Mouse (Mus musculus) G1E (cell line): Measurements from ENCODE around the gene Sbf2. TPM values are rescaled to one million over a fixed set of nuclear protein-coding genes. Genes with fewer than 3 reads are reported as not detected.
A peak's percentile ranks its signal among the peaks of the same experiment; 100 is the strongest.

ENCODE experiments used
- ATAC-seq: 2 replicates; pipeline ENCODE4 v1.8.0; 2016; ENCODE audit warnings: mild to moderate bottlenecking; ENCODE audit not compliant: insufficient number of reproducible peaks, poor library complexity, low FRiP score, severe bottlenecking; ENCODE audit errors: extremely low read depth
- DNase-seq: peaks from one replicate; pipeline ENCODE4 v3.0.0; 2012; ENCODE audit warnings: low spot score
- H3K27me3 ChIP-seq: 2 replicates; pipeline ENCODE4 v1.6.1; 2012; ENCODE audit warnings: mild to moderate bottlenecking, low read length, inconsistent platforms; ENCODE audit not compliant: insufficient read depth
- H3K36me3 ChIP-seq: replicated peaks from 2 replicates; pipeline ENCODE3; 2012; ENCODE audit warnings: mild to moderate bottlenecking, inconsistent platforms
- H3K4me1 ChIP-seq: 2 replicates; pipeline ENCODE4 v1.6.1; 2012; ENCODE audit warnings: low read depth, low read length, inconsistent platforms, mixed read lengths; ENCODE audit not compliant: insufficient read depth
- H3K4me3 ChIP-seq: 2 replicates; pipeline ENCODE4 v1.5.1; 2012; ENCODE audit warnings: low read depth, mild to moderate bottlenecking, inconsistent platforms, low read length, moderate library complexity, mixed read lengths
- H3K9me3 ChIP-seq: replicated peaks from 2 replicates; pipeline ENCODE4 v1.6.1; 2012; ENCODE audit warnings: inconsistent platforms
- CTCF ChIP-seq: IDR thresholded peaks from 2 replicates; pipeline ENCODE4 v1.5.1; 2012; ENCODE audit warnings: low read depth, low read length, inconsistent platforms, mixed read lengths
- GATA1 ChIP-seq: IDR thresholded peaks from 2 replicates; pipeline ENCODE4 v1.6.1; 2012; ENCODE audit warnings: borderline replicate concordance, low read length, inconsistent platforms, mixed read lengths
- GATA2 ChIP-seq: IDR thresholded peaks from 2 replicates; pipeline ENCODE4 v1.6.1; 2012; ENCODE audit warnings: low read depth, low read length, inconsistent platforms, borderline replicate concordance
- POLR2AphosphoS5 ChIP-seq: IDR thresholded peaks from 2 replicates; pipeline ENCODE4 v1.6.1; 2012; ENCODE audit warnings: low read depth, low read length, inconsistent platforms; ENCODE audit not compliant: insufficient replicate concordance
- TAL1 ChIP-seq: conservative IDR thresholded peaks from 2 replicates; pipeline ENCODE4 v1.6.1; 2012; ENCODE audit warnings: low read depth, low read length, inconsistent platforms, mixed read lengths
- polyA plus RNA-seq: library from polyadenylated mRNA; stranded (reverse); fragments of >175 nt; gene quantifications from 2 replicates; pipeline ENCODE4 v1.2.3, GENCODE M21; 2012
- total RNA-seq, 2 experiments: library from RNA; stranded (forward) in 1 of 2; stranded (reverse) in 1 of 2; fragments of 200-1000 nt in 1 of 2; fragments of >200 nt in 1 of 2; fragmentation: Nextera tagmentation in 1 of 2; gene quantifications; 2 replicates each; pipeline ENCODE4 v1.2.3; 2014 to 2017

Sbf2 gene
- total and polyA plus RNA-seq, 3 experiments, result 0.49 TPM; not detected in 2

GRCm38 (mm10) chr7:110286838-110287475 is 327.8 kb downstream of the Sbf2 start:
- Histone ChIP-seq H3K9me3 (no peaks in the 10 kb centered on the region), H3K4me1 (peaks cover 7% of the 10 kb centered on the region; the same call in 1 of the 2 replicates), H3K27me3 (peaks cover 8% of the 10 kb centered on the region; the same call in 1 of the 2 replicates), H3K36me3 (peaks cover 42% of the 10 kb centered on the region), H3K4me3 (no peak overlapping the region)
- TF ChIP-seq POLR2AphosphoS5 (no peak), CTCF (peak; percentile 76), TAL1 (no peak), GATA1 (no peak), GATA2 (no peak)
- no peak for ATAC-seq
- DNase-seq, result peak; percentile 54

GRCm38 (mm10) chr7:110286198-110286732 is 328.5 kb downstream of the Sbf2 start:
- peaks cover 49% of the 10 kb centered on the region for H3K36me3 ChIP-seq
- no peak for DNase-seq
- no peak overlapping the region for H3K4me3 ChIP-seq
- ATAC-seq, result no peak
- no peak for TF ChIP-seq GATA2
- TF ChIP-seq CTCF, result no peak
- no peak for TF ChIP-seq TAL1
- no peak for TF ChIP-seq GATA1
- no peak for TF ChIP-seq POLR2AphosphoS5
- H3K9me3 ChIP-seq, result no peaks in the 10 kb centered on the region
- H3K27me3 ChIP-seq, result peaks cover 8% of the 10 kb centered on the region; the same call in 1 of the 2 replicates
- H3K4me1 ChIP-seq, result peaks cover 7% of the 10 kb centered on the region; the same call in 1 of the 2 replicates

- ATAC-seq (no peak), DNase-seq (no peak)
- H3K4me3 ChIP-seq, result no peak overlapping the region
- peaks cover 8% of the 10 kb centered on the region; the same call in 1 of the 2 replicates for H3K27me3 ChIP-seq
- H3K36me3 ChIP-seq, result peaks cover 53% of the 10 kb centered on the region
- TF ChIP-seq GATA2 (no peak), TAL1 (no peak), GATA1 (no peak), CTCF (no peak), POLR2AphosphoS5 (no peak)
- H3K9me3 ChIP-seq, result no peaks in the 10 kb centered on the region
- peaks cover 7% of the 10 kb centered on the region; the same call in 1 of the 2 replicates for H3K4me1 ChIP-seq
These were observed 328.9 kb downstream of the Sbf2 start for GRCm38 (mm10) chr7:110285849-110286151.

- H3K27me3 ChIP-seq, result peaks cover 8% of the 10 kb centered on the region; the same call in 1 of the 2 replicates
These were observed 329.5 kb downstream of the Sbf2 start for GRCm38 (mm10) chr7:110285076-110285848.

GRCm38 (mm10) chr7:110283484-110284275 is 331.0 kb downstream of the Sbf2 start:
- Histone ChIP-seq H3K4me1 (peaks cover 7% of the 10 kb centered on the region; the same call in 1 of the 2 replicates), H3K9me3 (no peaks in the 10 kb centered on the region)

More at GRCm38 (mm10) chr7:110285076-110285848, 329.5 kb downstream of the Sbf2 start:
- H3K36me3 ChIP-seq, result peaks cover 58% of the 10 kb centered on the region
- no peak for ATAC-seq
- TF ChIP-seq CTCF, result no peak
- TF ChIP-seq GATA1, result no peak
- TF ChIP-seq POLR2AphosphoS5, result no peak
- TF ChIP-seq TAL1, result no peak
- no peak for TF ChIP-seq GATA2
- DNase-seq, result no peak
- H3K4me3 ChIP-seq, result no peak overlapping the region
- peaks cover 7% of the 10 kb centered on the region; the same call in 1 of the 2 replicates for H3K4me1 ChIP-seq
- no peaks in the 10 kb centered on the region for H3K9me3 ChIP-seq

More at GRCm38 (mm10) chr7:110283484-110284275, 331.0 kb downstream of the Sbf2 start:
- Histone ChIP-seq H3K4me3 (no peak overlapping the region), H3K36me3 (peaks cover 74% of the 10 kb centered on the region), H3K27me3 (peaks cover 6% of the 10 kb centered on the region; the same call in 1 of the 2 replicates)
- ATAC-seq (no peak), DNase-seq (no peak)
- TF ChIP-seq TAL1, result no peak
- TF ChIP-seq CTCF, result no peak
- TF ChIP-seq POLR2AphosphoS5, result no peak
- TF ChIP-seq GATA2, result no peak
- TF ChIP-seq GATA1, result no peak
